ENCODE assay signal across 24 mouse cellular contexts in the genomic region with DNA sequence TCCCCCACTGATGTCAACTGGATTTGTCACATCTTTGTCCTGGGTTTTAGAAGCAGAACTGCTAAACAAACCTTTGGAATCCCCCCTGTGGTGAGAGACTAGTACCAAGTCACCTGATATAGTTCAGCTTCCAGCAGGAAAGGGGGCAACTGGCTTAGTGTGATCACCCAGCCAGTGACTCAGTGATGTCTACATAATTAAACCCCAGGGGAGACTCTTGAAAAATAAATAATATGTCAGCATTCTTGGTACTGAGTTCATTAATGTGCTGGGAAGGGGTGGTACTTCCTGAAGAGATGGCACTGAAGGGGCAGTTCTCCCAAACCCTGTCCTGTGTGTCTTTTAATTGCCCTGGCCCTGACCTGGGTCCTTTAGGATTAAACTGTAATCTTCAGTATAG.
"Had no signal": no experiment of that assay in that cellular context is flagged by ENCODE, and none has a peak within 500 bp of the region (broad histone marks: within the 10 kb centered on the region; RNA-seq: fewer than 3 reads in every experiment).

No protein-coding gene starts in this region.

- H3K4me3 ChIP-seq: heart, embryonic 13.5 days; heart, embryonic 15.5 days; hindbrain, embryonic 13.5 days; hindbrain, embryonic 15.5 days; kidney, embryonic 15.5 days; limb, embryonic 10.5 days; limb, embryonic 12.5 days; liver, embryonic 13.5 days had no signal

- ATAC-seq: hindbrain, postnatal 0 days; intestine, embryonic 16.5 days had no signal

- H3K4me1 ChIP-seq: liver, embryonic 13.5 days had no signal

- H3K27me3 ChIP-seq: heart, embryonic 15.5 days; hindbrain, embryonic 13.5 days; hindbrain, embryonic 15.5 days; kidney, embryonic 15.5 days; limb, embryonic 12.5 days; liver, embryonic 13.5 days had no signal

- H3K4me2 ChIP-seq: heart, embryonic 11.5 days; heart, embryonic 13.5 days; heart, embryonic 15.5 days; hindbrain, embryonic 13.5 days; hindbrain, embryonic 15.5 days; kidney, embryonic 15.5 days; limb, embryonic 12.5 days; liver, embryonic 11.5 days; liver, embryonic 13.5 days had no signal

- H3K27ac ChIP-seq: heart, embryonic 13.5 days; heart, embryonic 15.5 days; hindbrain, embryonic 13.5 days; hindbrain, embryonic 15.5 days; hindbrain, postnatal 0 days; kidney, embryonic 15.5 days; kidney, postnatal 0 days; limb, embryonic 10.5 days; limb, embryonic 12.5 days; liver, embryonic 13.5 days had no signal

- H3K36me3 ChIP-seq: heart, embryonic 13.5 days; heart, embryonic 15.5 days; hindbrain, embryonic 13.5 days; hindbrain, embryonic 15.5 days; kidney, embryonic 15.5 days; limb, embryonic 10.5 days; limb, embryonic 12.5 days; liver, embryonic 13.5 days had no signal

- H3K9ac ChIP-seq: heart, embryonic 13.5 days; heart, embryonic 15.5 days; hindbrain, embryonic 13.5 days; hindbrain, embryonic 15.5 days; kidney, embryonic 15.5 days; limb, embryonic 12.5 days; liver, embryonic 13.5 days had no signal

- H3K9me3 ChIP-seq: heart, embryonic 13.5 days; heart, embryonic 15.5 days; hindbrain, embryonic 13.5 days; hindbrain, embryonic 15.5 days; kidney, embryonic 15.5 days; limb, embryonic 10.5 days; limb, embryonic 12.5 days; liver, embryonic 13.5 days had no signal

- DNase-seq: gastrocnemius, postnatal 14 days; gastrocnemius, postnatal 36 days; heart, adult 18-20 months; heart, postnatal 14 days; heart, postnatal 36 days; kidney, adult 11 months; kidney, adult 9 months; kidney, postnatal 36 days; layer of hippocampus, adult 9-11 months; layer of hippocampus, postnatal 36 days; liver; liver, embryonic 13.5 days had no signal
